Mouse (Mus musculus) forebrain, postnatal 0 days (tissue): ENCODE measurements around the gene Wrap53. TPM values are rescaled to one million over a fixed set of nuclear protein-coding genes. Genes with fewer than 3 reads are reported as not detected.
"Not testable (repeated sequence)": the region's sequence is repeated elsewhere in the genome, so short reads cannot be mapped to it uniquely, and the experiment has no call there.

Source experiments
- ATAC-seq: fragments of 200-750 bp; cut with Nextera tagmentation; 2 replicates; pipeline ENCODE4 v1.8.0; 2017; ENCODE audit warnings: mild to moderate bottlenecking, moderate library complexity
- DNase-seq: peaks from one replicate; pipeline ENCODE4 v3.0.0-alpha.2; 2015
- H3K27ac ChIP-seq: fragments of 300-500 bp; sonication (generic); 2 replicates; pipeline ENCODE4 v1.5.1; 2014; ENCODE audit warnings: low read depth, mild to moderate bottlenecking, antibody characterized with exemption, low read length, moderate library complexity, mixed read lengths
- H3K27me3 ChIP-seq: fragments of 300-500 bp; sonication (generic); 2 replicates; pipeline ENCODE4 v1.6.1; 2014; ENCODE audit warnings: mild to moderate bottlenecking, low read length, mixed read lengths; ENCODE audit not compliant: insufficient read depth
- H3K36me3 ChIP-seq: fragments of 300-500 bp; sonication (generic); 2 replicates; pipeline ENCODE4 v1.6.1; 2014; ENCODE audit warnings: mild to moderate bottlenecking, moderate library complexity; ENCODE audit not compliant: insufficient read depth
- H3K4me1 ChIP-seq: fragments of 300-500 bp; sonication (generic); 2 replicates; pipeline ENCODE4 v1.6.1; 2014; ENCODE audit warnings: antibody characterized with exemption; ENCODE audit not compliant: insufficient read depth
- H3K4me2 ChIP-seq: fragments of 300-500 bp; sonication (generic); 2 replicates; pipeline ENCODE4 v1.6.1; 2014; ENCODE audit warnings: low read depth, mild to moderate bottlenecking, moderate library complexity
- H3K4me3 ChIP-seq: fragments of 300-500 bp; sonication (generic); 2 replicates; pipeline ENCODE4 v1.5.1; 2014; ENCODE audit warnings: low read depth, low read length, mixed read lengths
- H3K9ac ChIP-seq: fragments of 300-500 bp; sonication (generic); 2 replicates; pipeline ENCODE4 v1.6.1; 2014; ENCODE audit warnings: mild to moderate bottlenecking
- H3K9me3 ChIP-seq: fragments of 300-500 bp; sonication (generic); 2 replicates; pipeline ENCODE4 v1.6.1; 2016; ENCODE audit warnings: low read length
- CTCF ChIP-seq: sonication (generic); IDR thresholded peaks from 2 replicates; pipeline ENCODE4 v1.5.1; 2016; ENCODE audit warnings: antibody characterized with exemption, control low read depth, low read depth
- WGBS: fragments of 180-500 bp; shearing (Covaris S2); extraction: QIAGEN DNeasy Blood & Tissue Kit; methylation state at CpG from one replicate; pipeline ENCODE4 v1.1.7; 2014; 5-methylcytosine and 5-hydroxymethylcytosine counted together
- polyA plus RNA-seq: library from polyadenylated mRNA; unstranded; fragments of >200 nt; fragmentation: Nextera tagmentation; extraction: Ambion mirVana; gene quantifications from 2 replicates; pipeline ENCODE4 v1.2.1, GENCODE M21; 2015
- total RNA-seq: library from RNA; depleted of rRNA; stranded (reverse); fragments of >200 nt; gene quantifications from 2 replicates; pipeline ENCODE4 v1.2.3, GENCODE M21; 2014

Gene Wrap53
- total and polyA plus RNA-seq, 2 experiments from 2014 or later = 10.5 to 17.3 TPM

DNA sequence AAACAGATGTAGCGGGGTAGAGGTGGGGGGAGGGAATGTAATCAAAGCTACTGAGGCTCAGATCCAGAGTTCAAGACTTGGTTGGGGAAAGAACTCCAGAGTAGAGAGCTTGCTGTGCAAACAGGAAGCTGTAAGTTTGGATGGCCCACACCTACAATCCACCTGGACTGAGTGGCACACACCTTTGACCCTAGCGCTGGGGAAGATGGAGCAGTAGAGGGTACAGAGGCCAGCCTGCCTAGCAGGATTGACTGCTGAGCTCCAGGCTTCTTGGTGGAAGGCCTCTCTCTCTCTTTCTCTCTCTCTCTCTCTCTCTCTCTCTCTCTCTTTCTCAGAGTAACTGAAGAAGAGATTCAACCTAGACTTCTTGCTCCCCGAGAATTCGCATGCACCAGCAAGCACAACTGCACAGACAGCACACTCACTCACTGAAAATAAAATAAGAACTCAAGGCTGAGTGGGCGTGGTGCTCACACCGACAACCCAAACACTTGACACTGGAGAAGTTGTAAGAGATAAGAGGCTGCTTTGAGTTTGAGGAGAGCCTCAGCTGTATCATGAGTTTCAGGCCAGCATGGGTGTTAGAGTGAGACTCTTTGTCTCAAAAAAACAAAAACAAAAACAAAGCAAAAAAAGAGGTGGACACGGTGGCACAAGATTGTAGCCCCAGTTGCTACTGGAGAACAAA lies 40.5 kb upstream of the Wrap53 start:
- Histone ChIP-seq H3K4me2 (no peak overlapping the region), H3K4me3 (no peak overlapping the region), H3K27ac (no peak overlapping the region), H3K4me1 (peaks cover 9% of the 10 kb centered on the region), H3K27me3 (no peaks in the 10 kb centered on the region), H3K9ac (no peak overlapping the region), H3K36me3 (no peaks in the 10 kb centered on the region), H3K9me3 (no peaks in the 10 kb centered on the region)
- DNase-seq (no peak), ATAC-seq (no peak)
- 89% methylated on average over 7 of the region's 7 CpGs for WGBS
- TF ChIP-seq CTCF = no peak

GRCm38 (mm10) chr11:69617805-69618204 lies 37.8 kb upstream of the Wrap53 start, which contains the start of gene Shbg:
TSS of gene Shbg (minus strand) at chr11:69617905.
- no peak within 1 kb of the TSS for H3K4me2 ChIP-seq
- H3K27me3 ChIP-seq = no peaks in the 10 kb centered on the region
- DNase-seq (no peak), ATAC-seq (no peak)
- no peak within 1 kb of the TSS for H3K4me3 ChIP-seq
- H3K4me1 ChIP-seq = peaks cover 3% of the 10 kb centered on the region
- 80% methylated on average over 5 of the region's 5 CpGs for WGBS
- no peaks in the 10 kb centered on the region for H3K9me3 ChIP-seq
- no peak for TF ChIP-seq CTCF
- no peak within 1 kb of the TSS for H3K9ac ChIP-seq
- no peak within 1 kb of the TSS for H3K27ac ChIP-seq
- H3K36me3 ChIP-seq = no peaks in the 10 kb centered on the region

- Histone ChIP-seq H3K27ac (no peak overlapping the region), H3K9ac (no peak overlapping the region), H3K4me3 (no peak overlapping the region), H3K4me1 (no peaks in the 10 kb centered on the region), H3K9me3 (no peaks in the 10 kb centered on the region), H3K4me2 (no peak overlapping the region), H3K36me3 (no peaks in the 10 kb centered on the region), H3K27me3 (no peaks in the 10 kb centered on the region)
- no peak for TF ChIP-seq CTCF
- 50% methylated on average over 10 of the region's 10 CpGs for WGBS
- ATAC-seq (no peak), DNase-seq (no peak)
Measured at GRCm38 (mm10) chr11:69616781-69617180, 36.7 kb upstream of the Wrap53 start.

DNA sequence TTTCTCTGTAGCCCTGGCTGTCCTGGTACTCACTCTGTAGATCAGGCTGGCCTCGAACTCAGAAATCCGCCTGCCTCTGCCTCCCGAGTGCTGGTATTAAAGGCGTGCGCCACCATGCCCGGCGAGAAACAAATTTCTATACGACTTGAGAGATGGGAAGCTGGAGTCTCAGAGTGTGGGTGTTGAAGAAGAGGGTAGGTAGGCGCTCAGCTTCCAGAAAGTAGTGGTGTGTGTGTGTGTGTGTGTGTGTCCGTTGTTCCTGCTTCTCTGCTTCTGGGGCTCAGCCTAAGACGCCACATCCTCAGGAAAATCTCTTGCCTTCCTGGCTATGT lies 34.2 kb upstream of the Wrap53 start:
- not testable (repeated sequence) for H3K4me3 ChIP-seq, H3K4me1 ChIP-seq, DNase-seq, H3K27ac ChIP-seq, H3K27me3 ChIP-seq, ATAC-seq, H3K9me3 ChIP-seq, H3K4me2 ChIP-seq, H3K36me3 ChIP-seq, H3K9ac ChIP-seq
- WGBS = 47% methylated on average over 11 of the region's 11 CpGs

GRCm38 (mm10) chr11:69613553-69614256 lies 33.6 kb upstream of the Wrap53 start:
- DNase-seq (peak; percentile 79), ATAC-seq (peak; percentile 60)
- WGBS = 10% methylated on average over 17 of the region's 19 CpGs
- peak; percentile 78 for TF ChIP-seq CTCF
- Histone ChIP-seq H3K27me3 (no peaks in the 10 kb centered on the region), H3K4me2 (no peak overlapping the region), H3K4me3 (no peak overlapping the region), H3K27ac (peak overlapping the region; percentile 21; the same call in 1 of the 2 replicates), H3K9me3 (no peaks in the 10 kb centered on the region), H3K36me3 (no peaks in the 10 kb centered on the region), H3K9ac (no peak overlapping the region), H3K4me1 (no peaks in the 10 kb centered on the region)

GRCm38 (mm10) chr11:69610899-69611298 lies 30.8 kb upstream of the Wrap53 start:
- no peak overlapping the region for H3K4me3 ChIP-seq
- H3K36me3 ChIP-seq = no peaks in the 10 kb centered on the region
- no peak overlapping the region for H3K9ac ChIP-seq
- TF ChIP-seq CTCF = no peak
- H3K27ac ChIP-seq = no peak overlapping the region
- H3K4me2 ChIP-seq = no peak overlapping the region
- H3K4me1 ChIP-seq = no peaks in the 10 kb centered on the region
- H3K27me3 ChIP-seq = no peaks in the 10 kb centered on the region
- H3K9me3 ChIP-seq = no peaks in the 10 kb centered on the region
- peak; percentile 16; the same call in 1 of the 2 replicates for ATAC-seq
- WGBS = 63% methylated on average over 4 of the region's 4 CpGs
- no peak for DNase-seq

DNA sequence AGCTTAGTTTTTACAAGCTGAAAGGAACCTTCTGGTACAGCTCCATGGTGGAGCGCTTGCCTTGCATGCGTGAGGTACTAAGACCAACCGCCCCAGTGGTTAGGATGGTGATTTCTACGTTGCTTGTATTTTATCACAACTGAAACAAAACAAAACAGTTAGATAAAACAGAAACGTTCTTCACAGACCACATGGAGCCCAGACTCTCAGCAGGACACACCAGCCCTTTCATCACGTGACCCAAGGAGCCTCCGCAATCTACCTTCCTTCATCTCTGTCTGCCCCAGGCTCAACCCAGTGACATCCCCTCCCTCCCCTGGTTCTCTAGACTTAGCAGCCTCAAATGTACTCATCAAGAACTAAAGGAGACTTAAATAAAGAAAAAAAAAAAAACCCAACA lies 29.4 kb upstream of the Wrap53 start:
- 67% methylated on average over 7 of the region's 7 CpGs for WGBS
- no peaks in the 10 kb centered on the region for H3K27me3 ChIP-seq
- H3K36me3 ChIP-seq = no peaks in the 10 kb centered on the region
- no peak overlapping the region for H3K4me2 ChIP-seq
- no peak overlapping the region for H3K9ac ChIP-seq
- H3K4me1 ChIP-seq = no peaks in the 10 kb centered on the region
- no peak overlapping the region for H3K4me3 ChIP-seq
- ATAC-seq = no peak
- no peak for DNase-seq
- TF ChIP-seq CTCF = no peak
- H3K9me3 ChIP-seq = no peaks in the 10 kb centered on the region
- no peak overlapping the region for H3K27ac ChIP-seq
